Mouse (Mus musculus): ENCODE results near the gene Kdr.

The Kdr gene

GRCm38 (mm10) chr5:75918139-75918538, 60.1 kb downstream of the Kdr start:
- no peak for DNase-seq (ENCODE audit: low spot score)

GRCm38 (mm10) chr5:75917231-75917630, 61.0 kb downstream of the Kdr start:
- DNase-seq (ENCODE audit: low spot score): no peak

- DNase-seq (ENCODE audit: low spot score): peak; percentile 35
Observed at GRCm38 (mm10) chr5:75906102-75906501, 72.2 kb downstream of the Kdr start.

- DNase-seq (ENCODE audit: low spot score): no peak
Observed at GRCm38 (mm10) chr5:75900231-75900920, 77.9 kb downstream of the Kdr start.

GRCm38 (mm10) chr5:75895351-75895750, 82.9 kb downstream of the Kdr start:
- no peak for DNase-seq (ENCODE audit: low spot score)

- peak; percentile 56 for DNase-seq (ENCODE audit: low spot score)
Observed at GRCm38 (mm10) chr5:75892956-75893471, 85.2 kb downstream of the Kdr start.

All from adipocyte (in vitro differentiated cells).